Mouse (Mus musculus): ENCODE results near the gene Col28a1. TPM values are rescaled to one million over a fixed set of nuclear protein-coding genes. Genes with fewer than 3 reads are reported as not detected.

Gene Col28a1
- polyA plus RNA-seq, 1 experiment from 2014 or later = 0.04 TPM

- H3K36me3 ChIP-seq (ENCODE audit: control insufficient read depth, insufficient read depth, low read length) = no peaks in the 10 kb centered on the region
- H3K9me3 ChIP-seq (ENCODE audit: control insufficient read depth, low read length) = no peaks in the 10 kb centered on the region
- H3K4me2 ChIP-seq (ENCODE audit: low read length) = no peak overlapping the region
- ATAC-seq (ENCODE audit: insufficient number of reproducible peaks, insufficient read depth, low FRiP score, low read depth) = no peak
- no peaks in the 10 kb centered on the region for H3K27me3 ChIP-seq (ENCODE audit: control insufficient read depth, insufficient read depth, low read length)
- H3K4me3 ChIP-seq (ENCODE audit: control insufficient read depth in 1 of 2, insufficient read depth in 1 of 2, low read depth in 1 of 2, low read length in 2 of 2) = no peak overlapping the region
- H3K27ac ChIP-seq (replicated peaks in 1 of 2; ENCODE audit: control insufficient read depth in 1 of 2, insufficient read depth in 1 of 2, low read depth in 2 of 2, low read length in 2 of 2) = no peak overlapping the region
- 83% methylated on average over 3 of the region's 3 CpGs for WGBS
- no peak overlapping the region for H3K9ac ChIP-seq (ENCODE audit: low read length)
- no peaks in the 10 kb centered on the region for H3K4me1 ChIP-seq (ENCODE audit: control insufficient read depth in 2 of 2, insufficient read depth in 2 of 2, low read length in 2 of 2)
Measured at GRCm38 (mm10) chr6:8188599-8189233, 3.7 kb downstream of the Col28a1 start.

- H3K9me3 ChIP-seq (ENCODE audit: control insufficient read depth, low read length) = no peaks in the 10 kb centered on the region
- H3K4me1 ChIP-seq (ENCODE audit: control insufficient read depth in 2 of 2, insufficient read depth in 2 of 2, low read length in 2 of 2) = peaks cover 2 to 8% of the 10 kb centered on the region in 2 experiments; a peak in 3 of 4 replicates
- no peak overlapping the region for H3K4me3 ChIP-seq (ENCODE audit: control insufficient read depth in 1 of 2, insufficient read depth in 1 of 2, low read depth in 1 of 2, low read length in 2 of 2)
- no peaks in the 10 kb centered on the region for H3K36me3 ChIP-seq (ENCODE audit: control insufficient read depth, insufficient read depth, low read length)
- no peaks in the 10 kb centered on the region for H3K27me3 ChIP-seq (ENCODE audit: control insufficient read depth, insufficient read depth, low read length)
- no peak for ATAC-seq (ENCODE audit: insufficient number of reproducible peaks, insufficient read depth, low FRiP score, low read depth)
- no peak overlapping the region; the same call in 1 of the 2 replicates for H3K4me2 ChIP-seq (ENCODE audit: low read length)
- no peak overlapping the region for H3K27ac ChIP-seq (replicated peaks in 1 of 2; ENCODE audit: control insufficient read depth in 1 of 2, insufficient read depth in 1 of 2, low read depth in 2 of 2, low read length in 2 of 2)
- no peak overlapping the region for H3K9ac ChIP-seq (ENCODE audit: low read length)
- WGBS = 31% methylated on average over 10 of the region's 10 CpGs
Measured at GRCm38 (mm10) chr6:8178397-8178941, 13.9 kb downstream of the Col28a1 start.

- Histone ChIP-seq H3K4me2 (ENCODE audit: low read length) (no peak overlapping the region), H3K4me1 (ENCODE audit: control insufficient read depth in 2 of 2, insufficient read depth in 2 of 2, low read length in 2 of 2) (peaks cover 2 to 8% of the 10 kb centered on the region in 2 experiments; a peak in 3 of 4 replicates), H3K36me3 (ENCODE audit: control insufficient read depth, insufficient read depth, low read length) (no peaks in the 10 kb centered on the region), H3K27me3 (ENCODE audit: control insufficient read depth, insufficient read depth, low read length) (no peaks in the 10 kb centered on the region), H3K9me3 (ENCODE audit: control insufficient read depth, low read length) (no peaks in the 10 kb centered on the region), H3K9ac (ENCODE audit: low read length) (no peak overlapping the region), H3K4me3 (ENCODE audit: control insufficient read depth in 1 of 2, insufficient read depth in 1 of 2, low read depth in 1 of 2, low read length in 2 of 2) (no peak overlapping the region), H3K27ac (replicated peaks in 1 of 2; ENCODE audit: control insufficient read depth in 1 of 2, insufficient read depth in 1 of 2, low read depth in 2 of 2, low read length in 2 of 2) (no peak overlapping the region)
- WGBS = 85% methylated on average over 2 of the region's 2 CpGs
- no peak for ATAC-seq (ENCODE audit: insufficient number of reproducible peaks, insufficient read depth, low FRiP score, low read depth)
Measured at GRCm38 (mm10) chr6:8176116-8176515, 16.3 kb downstream of the Col28a1 start.

- Histone ChIP-seq H3K9ac (ENCODE audit: low read length) (no peak overlapping the region), H3K4me3 (ENCODE audit: control insufficient read depth in 1 of 2, insufficient read depth in 1 of 2, low read depth in 1 of 2, low read length in 2 of 2) (no peak overlapping the region), H3K4me2 (ENCODE audit: low read length) (no peak overlapping the region), H3K27me3 (ENCODE audit: control insufficient read depth, insufficient read depth, low read length) (no peaks in the 10 kb centered on the region), H3K27ac (replicated peaks in 1 of 2; ENCODE audit: control insufficient read depth in 1 of 2, insufficient read depth in 1 of 2, low read depth in 2 of 2, low read length in 2 of 2) (no peak overlapping the region), H3K4me1 (ENCODE audit: control insufficient read depth in 2 of 2, insufficient read depth in 2 of 2, low read length in 2 of 2) (peaks cover 2 to 8% of the 10 kb centered on the region in 2 experiments; a peak in 3 of 4 replicates), H3K36me3 (ENCODE audit: control insufficient read depth, insufficient read depth, low read length) (no peaks in the 10 kb centered on the region), H3K9me3 (ENCODE audit: control insufficient read depth, low read length) (no peaks in the 10 kb centered on the region)
- 90% methylated on average over 7 of the region's 7 CpGs for WGBS
- ATAC-seq (ENCODE audit: insufficient number of reproducible peaks, insufficient read depth, low FRiP score, low read depth) = no peak
Measured at GRCm38 (mm10) chr6:8175346-8175745, 17.1 kb downstream of the Col28a1 start.

- H3K9ac ChIP-seq (ENCODE audit: low read length) = no peak overlapping the region
- H3K9me3 ChIP-seq (ENCODE audit: control insufficient read depth, low read length) = no peaks in the 10 kb centered on the region
- H3K4me2 ChIP-seq (ENCODE audit: low read length) = no peak overlapping the region
- no peak overlapping the region for H3K4me3 ChIP-seq (ENCODE audit: control insufficient read depth in 1 of 2, insufficient read depth in 1 of 2, low read depth in 1 of 2, low read length in 2 of 2)
- peak; percentile 64 for ATAC-seq (ENCODE audit: insufficient number of reproducible peaks, insufficient read depth, low FRiP score, low read depth)
- no peak overlapping the region for H3K27ac ChIP-seq (replicated peaks in 1 of 2; ENCODE audit: control insufficient read depth in 1 of 2, insufficient read depth in 1 of 2, low read depth in 2 of 2, low read length in 2 of 2)
- no peaks in the 10 kb centered on the region for H3K27me3 ChIP-seq (ENCODE audit: control insufficient read depth, insufficient read depth, low read length)
- H3K36me3 ChIP-seq (ENCODE audit: control insufficient read depth, insufficient read depth, low read length) = no peaks in the 10 kb centered on the region
- WGBS = 13% methylated on average over 2 of the region's 2 CpGs
- H3K4me1 ChIP-seq (ENCODE audit: control insufficient read depth in 2 of 2, insufficient read depth in 2 of 2, low read length in 2 of 2) = peaks cover 2 to 6% of the 10 kb centered on the region in 2 experiments; a peak in 3 of 4 replicates
Measured at GRCm38 (mm10) chr6:8174062-8174461, 18.4 kb downstream of the Col28a1 start.

- Histone ChIP-seq H3K27ac (replicated peaks in 1 of 2; ENCODE audit: control insufficient read depth in 1 of 2, insufficient read depth in 1 of 2, low read depth in 2 of 2, low read length in 2 of 2) (no peak overlapping the region), H3K4me3 (ENCODE audit: control insufficient read depth in 1 of 2, insufficient read depth in 1 of 2, low read depth in 1 of 2, low read length in 2 of 2) (no peak overlapping the region), H3K9me3 (ENCODE audit: control insufficient read depth, low read length) (no peaks in the 10 kb centered on the region), H3K9ac (ENCODE audit: low read length) (no peak overlapping the region), H3K4me2 (ENCODE audit: low read length) (no peak overlapping the region), H3K4me1 (ENCODE audit: control insufficient read depth in 2 of 2, insufficient read depth in 2 of 2, low read length in 2 of 2) (peaks cover 0 to 2% of the 10 kb centered on the region in 2 experiments; a peak in 1 of 4 replicates), H3K36me3 (ENCODE audit: control insufficient read depth, insufficient read depth, low read length) (no peaks in the 10 kb centered on the region), H3K27me3 (ENCODE audit: control insufficient read depth, insufficient read depth, low read length) (no peaks in the 10 kb centered on the region)
- no peak for ATAC-seq (ENCODE audit: insufficient number of reproducible peaks, insufficient read depth, low FRiP score, low read depth)
- WGBS = 75% methylated on average over 1 of the region's 1 CpGs
Measured at GRCm38 (mm10) chr6:8172101-8172500, 20.3 kb downstream of the Col28a1 start.

- no peak overlapping the region for H3K27ac ChIP-seq (replicated peaks in 1 of 2; ENCODE audit: control insufficient read depth in 1 of 2, insufficient read depth in 1 of 2, low read depth in 2 of 2, low read length in 2 of 2)
- no peaks in the 10 kb centered on the region for H3K27me3 ChIP-seq (ENCODE audit: control insufficient read depth, insufficient read depth, low read length)
- H3K4me2 ChIP-seq (ENCODE audit: low read length) = no peak overlapping the region
- H3K9ac ChIP-seq (ENCODE audit: low read length) = no peak overlapping the region
- no peak overlapping the region for H3K4me3 ChIP-seq (ENCODE audit: control insufficient read depth in 1 of 2, insufficient read depth in 1 of 2, low read depth in 1 of 2, low read length in 2 of 2)
- 67% methylated on average over 1 of the region's 1 CpGs for WGBS
- no peak for ATAC-seq (ENCODE audit: insufficient number of reproducible peaks, insufficient read depth, low FRiP score, low read depth)
- no peaks in the 10 kb centered on the region for H3K4me1 ChIP-seq (ENCODE audit: control insufficient read depth in 2 of 2, insufficient read depth in 2 of 2, low read length in 2 of 2)
- H3K9me3 ChIP-seq (ENCODE audit: control insufficient read depth, low read length) = no peaks in the 10 kb centered on the region
- no peaks in the 10 kb centered on the region for H3K36me3 ChIP-seq (ENCODE audit: control insufficient read depth, insufficient read depth, low read length)
Measured at GRCm38 (mm10) chr6:8164741-8165140, 27.7 kb downstream of the Col28a1 start.

All from heart, embryonic 14.5 days (tissue).